Mouse (Mus musculus) limb, embryonic 13.5 days (tissue): ENCODE results near the gene Fbxo47. TPM values are rescaled to one million over a fixed set of nuclear protein-coding genes. Genes with fewer than 3 reads are reported as not detected.

Experiments used
- ATAC-seq: fragments of 200-750 bp; cut with Nextera tagmentation; 2 replicates; pipeline ENCODE4 v1.8.0; 2017; ENCODE audit warnings: low read depth, moderate number of reproducible peaks, moderate TSS enrichment; ENCODE audit not compliant: low FRiP score
- H3K27ac ChIP-seq: fragments of 300-500 bp; sonication (generic); 2 replicates; pipeline ENCODE4 v1.5.1; 2015; ENCODE audit warnings: inconsistent platforms, mild to moderate bottlenecking, moderate library complexity
- H3K27me3 ChIP-seq: fragments of 300-500 bp; sonication (generic); 2 replicates; pipeline ENCODE4 v1.6.1; 2015; ENCODE audit warnings: mild to moderate bottlenecking, inconsistent platforms
- H3K36me3 ChIP-seq: fragments of 300-500 bp; sonication (generic); 2 replicates; pipeline ENCODE4 v1.6.1; 2015; ENCODE audit warnings: inconsistent platforms, mild to moderate bottlenecking, moderate library complexity
- H3K4me1 ChIP-seq: fragments of 300-500 bp; sonication (generic); 2 replicates; pipeline ENCODE4 v1.6.1; 2015; ENCODE audit warnings: inconsistent platforms
- H3K4me2 ChIP-seq: fragments of 300-500 bp; sonication (generic); replicated peaks from 2 replicates; pipeline ENCODE4 v1.6.1; 2015; ENCODE audit warnings: inconsistent platforms, mild to moderate bottlenecking, moderate library complexity
- H3K4me3 ChIP-seq: fragments of 300-500 bp; sonication (generic); 2 replicates; pipeline ENCODE4 v1.5.1; 2015; ENCODE audit warnings: moderate library complexity, mild to moderate bottlenecking, inconsistent platforms
- H3K9ac ChIP-seq: fragments of 300-500 bp; sonication (generic); 2 replicates; pipeline ENCODE4 v1.6.1; 2015; ENCODE audit warnings: mild to moderate bottlenecking, inconsistent platforms
- H3K9me3 ChIP-seq: fragments of 300-500 bp; sonication (generic); 2 replicates; pipeline ENCODE4 v1.6.1; 2016; ENCODE audit warnings: inconsistent platforms
- WGBS: fragments of 180-500 bp; shearing (Covaris S2); methylation state at CpG from one replicate; pipeline ENCODE4 v1.1.7; 2015; 5-methylcytosine and 5-hydroxymethylcytosine counted together
- polyA plus RNA-seq: library from polyadenylated mRNA; unstranded; fragments of >200 nt; fragmentation: Nextera tagmentation; extraction: Ambion mirVana; gene quantifications from 2 replicates; pipeline ENCODE4 v1.2.1, GENCODE M21; 2015

Fbxo47 gene
- polyA plus RNA-seq, 1 experiment from 2014 or later: 0.37 TPM

- H3K27me3 ChIP-seq: no peaks in the 10 kb centered on the region
- peaks cover 54% of the 10 kb centered on the region for H3K36me3 ChIP-seq
- peak; percentile 22; the same call in 1 of the 2 replicates for ATAC-seq
- no peak overlapping the region for H3K4me3 ChIP-seq
- peak overlapping the region; percentile 27 for H3K4me2 ChIP-seq
- peak overlapping the region; percentile 49 for H3K27ac ChIP-seq
- H3K9ac ChIP-seq: peak overlapping the region; percentile 5; the same call in 1 of the 2 replicates
- peaks cover 91% of the 10 kb centered on the region for H3K4me1 ChIP-seq
- WGBS: 48% methylated on average over 5 of the region's 5 CpGs
- no peaks in the 10 kb centered on the region for H3K9me3 ChIP-seq
These were observed 75.2 kb downstream of the Fbxo47 start for GRCm38 (mm10) chr11:97808621-97809234.

DNA sequence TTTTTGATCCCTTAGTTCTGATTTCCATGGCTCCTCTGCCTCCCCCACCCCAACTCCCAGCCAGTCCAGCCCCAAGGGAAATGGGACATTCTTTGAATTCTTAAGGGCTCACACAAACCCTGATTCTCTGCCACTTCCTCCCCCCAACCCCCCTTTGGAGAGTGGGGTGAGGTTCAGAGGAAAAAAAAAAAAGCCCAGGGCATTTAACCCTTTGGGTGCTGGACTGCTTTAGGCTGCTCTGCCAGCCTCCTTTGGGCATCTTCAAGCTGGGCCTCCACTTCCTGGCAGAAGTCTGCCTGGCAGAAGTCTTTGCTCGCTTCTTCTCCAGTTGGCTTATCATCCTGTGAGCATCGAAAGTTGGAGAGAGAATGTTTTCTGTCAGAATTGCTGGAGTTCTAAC lies 75.9 kb downstream of the Fbxo47 start:
- H3K27ac ChIP-seq: peak overlapping the region; percentile 49; the same call in 1 of the 2 replicates
- H3K4me1 ChIP-seq: peaks cover 87% of the 10 kb centered on the region
- peak overlapping the region; percentile 27; the same call in 1 of the 2 replicates for H3K4me2 ChIP-seq
- no peak overlapping the region for H3K9ac ChIP-seq
- H3K4me3 ChIP-seq: no peak overlapping the region
- 70% methylated on average over 2 of the region's 2 CpGs for WGBS
- H3K27me3 ChIP-seq: no peaks in the 10 kb centered on the region
- H3K36me3 ChIP-seq: peaks cover 50% of the 10 kb centered on the region
- H3K9me3 ChIP-seq: no peaks in the 10 kb centered on the region
- no peak for ATAC-seq

DNA sequence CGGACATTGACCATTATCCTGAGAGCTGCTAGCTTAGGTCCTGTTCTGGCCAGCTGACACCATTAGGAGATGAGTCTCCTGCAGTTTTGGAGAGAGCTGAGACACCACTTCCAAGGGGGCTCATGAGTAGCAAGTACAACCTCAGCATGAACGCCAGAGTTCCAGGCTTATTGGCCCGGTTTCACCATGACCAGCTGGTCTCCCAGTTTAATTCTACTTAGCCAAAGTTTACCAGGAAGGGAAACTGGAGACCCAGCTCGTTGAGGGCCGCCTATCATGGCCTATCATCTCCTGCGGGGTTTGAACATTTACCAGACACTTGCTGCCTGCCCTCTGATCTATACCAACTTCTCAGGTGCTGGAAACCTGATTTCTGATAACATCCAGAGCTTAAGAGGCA lies 76.3 kb downstream of the Fbxo47 start:
- Histone ChIP-seq H3K4me2 (peak overlapping the region; percentile 27; the same call in 1 of the 2 replicates), H3K36me3 (peaks cover 45% of the 10 kb centered on the region), H3K9ac (no peak overlapping the region), H3K9me3 (no peaks in the 10 kb centered on the region), H3K27me3 (no peaks in the 10 kb centered on the region), H3K4me1 (peaks cover 85% of the 10 kb centered on the region), H3K27ac (0 out of 2 replicates have a peak overlapping the region, but pooled peaks have one; percentile 0), H3K4me3 (no peak overlapping the region)
- no peak for ATAC-seq
- WGBS: 39% methylated on average over 6 of the region's 6 CpGs

DNA sequence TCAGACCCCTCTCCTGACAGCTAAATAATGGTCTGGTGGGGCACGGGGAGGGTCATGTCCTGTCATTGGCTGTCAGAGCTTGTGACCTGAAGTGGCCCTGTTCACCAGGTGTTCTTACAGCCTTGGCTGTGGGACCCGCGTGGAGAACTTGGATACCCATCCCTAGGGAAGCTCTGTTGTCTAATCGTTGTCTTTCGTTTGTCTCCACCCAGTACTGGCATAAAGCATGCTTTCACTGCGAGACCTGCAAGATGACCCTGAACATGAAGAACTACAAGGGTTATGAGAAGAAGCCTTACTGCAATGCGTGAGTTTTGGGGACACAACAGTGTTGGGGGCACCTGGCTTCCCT lies 77.4 kb downstream of the Fbxo47 start:
- no peaks in the 10 kb centered on the region for H3K27me3 ChIP-seq
- H3K9ac ChIP-seq: no peak overlapping the region
- no peak overlapping the region for H3K27ac ChIP-seq
- H3K4me2 ChIP-seq: peak overlapping the region; percentile 67; the same call in 1 of the 2 replicates
- ATAC-seq: no peak
- H3K9me3 ChIP-seq: no peaks in the 10 kb centered on the region
- WGBS: 73% methylated on average over 7 of the region's 7 CpGs
- H3K36me3 ChIP-seq: peaks cover 40% of the 10 kb centered on the region
- H3K4me1 ChIP-seq: peaks cover 85% of the 10 kb centered on the region
- no peak overlapping the region for H3K4me3 ChIP-seq

- 42% methylated on average over 15 of the region's 15 CpGs for WGBS
- Histone ChIP-seq H3K4me2 (peak overlapping the region; percentile 67), H3K4me1 (peaks cover 85% of the 10 kb centered on the region), H3K27ac (peak overlapping the region; percentile 89), H3K9ac (peak overlapping the region; percentile 51; the same call in 1 of the 2 replicates), H3K4me3 (peak overlapping the region; percentile 33), H3K36me3 (peaks cover 38% of the 10 kb centered on the region), H3K27me3 (no peaks in the 10 kb centered on the region), H3K9me3 (no peaks in the 10 kb centered on the region)
- ATAC-seq: no peak
These were observed 78.0 kb downstream of the Fbxo47 start for GRCm38 (mm10) chr11:97805662-97806612.

GRCm38 (mm10) chr11:97804841-97805661 lies 78.9 kb downstream of the Fbxo47 start:
- peak overlapping the region; percentile 33 for H3K4me3 ChIP-seq
- H3K9ac ChIP-seq: peak overlapping the region; percentile 51; the same call in 1 of the 2 replicates
- peak overlapping the region; percentile 67 for H3K4me2 ChIP-seq
- peaks cover 84% of the 10 kb centered on the region for H3K4me1 ChIP-seq
- H3K27ac ChIP-seq: peak overlapping the region; percentile 89
- H3K27me3 ChIP-seq: no peaks in the 10 kb centered on the region
- ATAC-seq: no peak
- H3K36me3 ChIP-seq: peaks cover 38% of the 10 kb centered on the region
- no peaks in the 10 kb centered on the region for H3K9me3 ChIP-seq
- 11% methylated on average over 9 of the region's 9 CpGs for WGBS

DNA sequence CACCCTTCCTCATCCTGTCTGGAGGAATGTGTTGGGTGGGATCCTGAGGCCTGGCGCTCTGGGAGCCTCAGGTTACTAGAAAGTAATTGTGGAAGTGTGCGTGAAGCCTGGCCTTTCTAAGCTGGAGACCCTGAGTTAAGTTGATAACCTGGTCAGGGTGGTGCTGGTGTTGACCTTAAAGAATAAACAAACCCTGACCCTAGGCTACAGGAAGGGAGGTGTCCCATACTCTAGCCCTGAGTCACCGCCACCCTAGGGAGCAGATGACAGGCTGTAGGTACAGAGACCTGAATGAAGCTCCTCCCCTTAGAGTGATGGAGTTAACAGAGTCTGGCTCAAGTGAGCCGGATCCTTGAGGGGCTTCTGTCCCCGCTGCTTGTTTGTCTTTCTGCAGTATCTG lies 80.1 kb downstream of the Fbxo47 start:
- Histone ChIP-seq H3K9me3 (no peaks in the 10 kb centered on the region), H3K36me3 (peaks cover 27% of the 10 kb centered on the region), H3K4me2 (peak overlapping the region; percentile 67), H3K27me3 (no peaks in the 10 kb centered on the region), H3K27ac (peak overlapping the region; percentile 89; the same call in 1 of the 2 replicates), H3K9ac (no peak overlapping the region), H3K4me1 (peaks cover 73% of the 10 kb centered on the region), H3K4me3 (no peak overlapping the region)
- no peak for ATAC-seq
- WGBS: 68% methylated on average over 5 of the region's 5 CpGs

Other genes starting within 250 kb of the Fbxo47 start
- gene Mllt6, start 220.7 kb downstream of the Fbxo47 start, polyA plus RNA-seq: 2.9 and 3.3 TPM in 2 replicates
- 11.2 and 13.5 TPM in 2 replicates for gene Cisd3, start 198.3 kb downstream of the Fbxo47 start, polyA plus RNA-seq
- gene Pcgf2, start 183.7 kb downstream of the Fbxo47 start, polyA plus RNA-seq: 20.7 and 21.3 TPM in 2 replicates
- gene Psmb3, start 180.8 kb downstream of the Fbxo47 start, polyA plus RNA-seq: 490 and 497 TPM in 2 replicates
- gene Pip4k2b, start 139.4 kb downstream of the Fbxo47 start, polyA plus RNA-seq: 2.8 and 3.3 TPM in 2 replicates
- gene Cwc25, start 117.6 kb downstream of the Fbxo47 start, polyA plus RNA-seq: 21.0 and 23.3 TPM in 2 replicates
- 0.83 TPM in 1 of 2 replicates, not detected in the other for gene 1700001P01Rik, start 108.2 kb downstream of the Fbxo47 start, polyA plus RNA-seq
- gene Rpl23, start 101.7 kb downstream of the Fbxo47 start, polyA plus RNA-seq: 547 and 558 TPM in 2 replicates
- gene Lasp1, start 85.2 kb downstream of the Fbxo47 start, polyA plus RNA-seq: 128 and 138 TPM in 2 replicates
- 11.7 and 12.5 TPM in 2 replicates for gene B230217C12Rik, start 43.4 kb downstream of the Fbxo47 start, polyA plus RNA-seq
- gene Plxdc1, start 102.3 kb upstream of the Fbxo47 start, polyA plus RNA-seq: 0.33 and 0.50 TPM in 2 replicates
- 7.0 and 8.8 TPM in 2 replicates for gene Arl5c, start 112.0 kb upstream of the Fbxo47 start, polyA plus RNA-seq
- gene Cacnb1, start 138.9 kb upstream of the Fbxo47 start, polyA plus RNA-seq: 20.0 and 20.7 TPM in 2 replicates
- gene Rpl19, start 142.6 kb upstream of the Fbxo47 start, polyA plus RNA-seq: 1,012 and 1,039 TPM in 2 replicates
- 0.74 and 1.1 TPM in 2 replicates for gene Stac2, start 169.3 kb upstream of the Fbxo47 start, polyA plus RNA-seq